Mouse (Mus musculus): ENCODE measurements around the gene Gm10057. TPM values are rescaled to one million over a fixed set of nuclear protein-coding genes. Genes with fewer than 3 reads are reported as not detected.
"Not testable (repeated sequence)": the region's sequence is repeated elsewhere in the genome, so short reads cannot be mapped to it uniquely, and the experiment has no call there.

Gm10057 gene
- not detected in 2 replicates for polyA plus RNA-seq (2016; fragmentation: Nextera tagmentation; extraction: Ambion mirVana)

DNA sequence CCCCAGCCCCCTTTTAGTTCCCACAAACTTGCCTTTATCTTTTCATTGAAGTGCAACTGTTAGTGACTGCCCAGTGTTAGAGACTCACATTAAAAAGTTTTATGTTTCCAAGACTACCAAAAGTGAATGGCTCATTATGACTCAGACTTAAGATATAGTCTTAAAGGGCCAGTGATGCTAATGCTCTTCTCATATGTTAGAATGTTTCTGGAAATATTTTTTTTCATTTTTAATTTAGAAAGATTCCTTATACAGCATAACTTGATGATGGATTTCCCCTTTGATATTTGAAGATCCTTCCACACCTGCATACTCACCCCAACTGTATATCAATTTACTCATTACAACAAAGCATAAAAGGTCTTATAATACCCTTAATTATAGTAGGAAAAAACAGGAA, at the start of gene Gm10057:
TSS of gene Gm10057 (minus strand) at position 101 of the 400 bp plus-strand sequence.
- H3K36me3 ChIP-seq; H3K4me1 ChIP-seq; H3K9me3 ChIP-seq (replicated peaks); H3K27ac ChIP-seq (replicated peaks); H3K27me3 ChIP-seq (ENCODE audit: low read depth, poor library complexity, severe bottlenecking); H3K4me3 ChIP-seq; DNase-seq (ENCODE audit: low spot score): not testable (repeated sequence)

GRCm38 (mm10) chrX:154033727-154034126, 21.1 kb downstream of the Gm10057 start, which contains the start of gene 4921511M17Rik:
Gene 4921511M17Rik (minus strand): TSS chrX:154033827.
- H3K4me3 ChIP-seq; H3K9me3 ChIP-seq (replicated peaks); H3K4me1 ChIP-seq; H3K27me3 ChIP-seq (ENCODE audit: low read depth, poor library complexity, severe bottlenecking); DNase-seq (ENCODE audit: low spot score); H3K36me3 ChIP-seq; H3K27ac ChIP-seq (replicated peaks): not testable (repeated sequence)

DNA sequence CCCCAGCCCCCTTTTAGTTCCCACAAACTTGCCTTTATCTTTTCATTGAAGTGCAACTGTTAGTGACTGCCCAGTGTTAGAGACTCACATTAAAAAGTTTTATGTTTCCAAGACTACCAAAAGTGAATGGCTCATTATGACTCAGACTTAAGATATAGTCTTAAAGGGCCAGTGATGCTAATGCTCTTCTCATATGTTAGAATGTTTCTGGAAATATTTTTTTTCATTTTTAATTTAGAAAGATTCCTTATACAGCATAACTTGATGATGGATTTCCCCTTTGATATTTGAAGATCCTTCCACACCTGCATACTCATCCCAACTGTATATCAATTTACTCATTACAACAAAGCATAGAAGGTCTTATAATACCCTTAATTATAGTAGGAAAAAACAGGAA, 42.3 kb downstream of the Gm10057 start, which contains the start of gene Samt1:
TSS of gene Samt1 (minus strand) at position 101 of the 400 bp plus-strand sequence.
- H3K27me3 ChIP-seq (ENCODE audit: low read depth, poor library complexity, severe bottlenecking); H3K9me3 ChIP-seq (replicated peaks); H3K36me3 ChIP-seq; DNase-seq (ENCODE audit: low spot score); H3K4me1 ChIP-seq; H3K27ac ChIP-seq (replicated peaks); H3K4me3 ChIP-seq: not testable (repeated sequence)

Other genes with a start within 250 kb of the Gm10057 start
- gene Spin2c, start 222.8 kb downstream of the Gm10057 start, polyA plus RNA-seq (2016; fragmentation: Nextera tagmentation; extraction: Ambion mirVana): 12.2 and 16.3 TPM in 2 replicates
- gene Samt1, start 42.4 kb downstream of the Gm10057 start, polyA plus RNA-seq (2016; fragmentation: Nextera tagmentation; extraction: Ambion mirVana): not detected in 2 replicates
- gene 4921511M17Rik, start 21.2 kb downstream of the Gm10057 start, polyA plus RNA-seq (2016; fragmentation: Nextera tagmentation; extraction: Ambion mirVana): not detected in 2 replicates
- gene Gm15140, start 65.6 kb upstream of the Gm10057 start, polyA plus RNA-seq (2016; fragmentation: Nextera tagmentation; extraction: Ambion mirVana): not detected in 2 replicates

Data from midbrain, embryonic 10.5 days (tissue).